Mouse (Mus musculus) bone marrow macrophage, adult 2 months (primary cell): ENCODE measurements around the gene Gnpat.

Source experiments
- CTCF ChIP-seq: IDR thresholded peaks from 2 replicates; pipeline ENCODE4 v1.5.1; 2012; ENCODE audit warnings: low read depth, mild to moderate bottlenecking, low read length, moderate library complexity
- POLR2A ChIP-seq: IDR thresholded peaks from 2 replicates; pipeline ENCODE4 v1.6.1; 2012; ENCODE audit warnings: mild to moderate bottlenecking, low read depth, low read length, borderline replicate concordance

DNA sequence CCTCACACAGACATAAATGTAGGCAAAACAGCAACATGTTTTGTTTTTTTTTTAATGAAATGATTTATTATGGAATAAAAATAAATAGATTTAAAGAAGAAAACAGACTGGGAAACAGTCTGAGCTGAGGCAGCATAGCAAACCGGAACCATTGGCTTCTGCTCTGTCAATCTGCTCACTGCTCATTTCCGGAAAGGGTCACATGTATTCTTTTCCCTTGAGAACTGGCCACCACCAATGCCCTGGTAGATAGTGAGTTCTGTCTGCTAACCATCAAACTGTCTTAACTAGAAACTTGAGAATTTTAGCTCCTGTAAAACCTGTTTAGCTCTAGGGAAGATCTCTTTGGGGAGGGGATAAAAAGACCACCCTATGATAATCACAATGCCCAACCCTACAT, 25.9 kb upstream of the Gnpat start:
- no peak for TF ChIP-seq POLR2A
- TF ChIP-seq CTCF: no peak
